Mouse (Mus musculus) heart, postnatal 0 days (tissue): ENCODE data around the gene Isyna1.

Experiments used
- CTCF ChIP-seq: IDR thresholded peaks from 2 replicates; pipeline ENCODE4 v1.5.1; 2016; ENCODE audit warnings: antibody characterized with exemption, control low read depth, low read depth
- EP300 ChIP-seq: IDR thresholded peaks from 2 replicates; pipeline ENCODE4 v1.6.1; 2016; ENCODE audit warnings: antibody characterized with exemption, low read depth

- no peak for TF ChIP-seq CTCF
- no peak; the same call in 1 of the 2 replicates for TF ChIP-seq EP300
Observed at GRCm38 (mm10) chr8:70609849-70610795, 15.9 kb downstream of the Isyna1 start.
